Mouse (Mus musculus) bone marrow macrophage, adult 2 months (primary cell): ENCODE data around the gene Tarbp2. TPM values are rescaled to one million over a fixed set of nuclear protein-coding genes. Genes with fewer than 3 reads are reported as not detected.

Experiments
- H3K27ac ChIP-seq: 2 replicates; pipeline ENCODE4 v1.5.1; 2012; ENCODE audit warnings: low read depth, low read length; ENCODE audit not compliant: insufficient read depth
- H3K4me1 ChIP-seq: 2 replicates; pipeline ENCODE4 v1.6.1; 2012; ENCODE audit warnings: low read length; ENCODE audit not compliant: control insufficient read depth, insufficient read depth
- H3K4me3 ChIP-seq: 2 replicates; pipeline ENCODE4 v1.5.1; 2012; ENCODE audit warnings: mild to moderate bottlenecking, low read length, moderate library complexity; ENCODE audit not compliant: insufficient read depth
- CTCF ChIP-seq: IDR thresholded peaks from 2 replicates; pipeline ENCODE4 v1.5.1; 2012; ENCODE audit warnings: low read depth, mild to moderate bottlenecking, low read length, moderate library complexity
- POLR2A ChIP-seq: IDR thresholded peaks from 2 replicates; pipeline ENCODE4 v1.6.1; 2012; ENCODE audit warnings: mild to moderate bottlenecking, low read depth, low read length, borderline replicate concordance
- polyA plus RNA-seq: library from polyadenylated mRNA; stranded (reverse); fragments of >200 nt; gene quantifications from 2 replicates; pipeline ENCODE4 v1.2.4, GENCODE M21; 2012; ENCODE audit not compliant: missing spikeins, insufficient read depth, insufficient read length

Gene Tarbp2
- polyA plus RNA-seq, 1 experiment = 24.9 TPM

DNA sequence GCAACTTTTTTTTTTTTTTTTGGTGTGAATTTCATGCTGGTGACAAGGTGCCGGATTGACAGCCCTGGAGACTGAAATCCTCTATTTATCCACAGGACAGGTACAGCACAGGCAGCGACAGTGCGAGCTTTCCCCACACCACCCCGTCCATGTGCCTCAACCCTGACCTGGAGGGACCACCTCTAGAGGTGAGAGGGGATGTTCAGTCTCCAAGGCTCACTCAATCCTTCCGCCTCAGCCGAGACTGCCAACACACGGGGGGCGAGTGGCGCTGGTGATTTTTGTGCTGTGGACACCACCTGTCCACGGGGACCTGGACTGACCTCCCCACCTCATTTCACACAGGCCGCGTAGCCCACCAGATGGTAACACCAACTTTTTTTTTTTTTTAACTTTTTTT, 32.1 kb upstream of the Tarbp2 start:
- TF ChIP-seq CTCF = no peak
- H3K4me3 ChIP-seq = no peak overlapping the region
- no peak overlapping the region for H3K27ac ChIP-seq
- H3K4me1 ChIP-seq = no peaks in the 10 kb centered on the region

DNA sequence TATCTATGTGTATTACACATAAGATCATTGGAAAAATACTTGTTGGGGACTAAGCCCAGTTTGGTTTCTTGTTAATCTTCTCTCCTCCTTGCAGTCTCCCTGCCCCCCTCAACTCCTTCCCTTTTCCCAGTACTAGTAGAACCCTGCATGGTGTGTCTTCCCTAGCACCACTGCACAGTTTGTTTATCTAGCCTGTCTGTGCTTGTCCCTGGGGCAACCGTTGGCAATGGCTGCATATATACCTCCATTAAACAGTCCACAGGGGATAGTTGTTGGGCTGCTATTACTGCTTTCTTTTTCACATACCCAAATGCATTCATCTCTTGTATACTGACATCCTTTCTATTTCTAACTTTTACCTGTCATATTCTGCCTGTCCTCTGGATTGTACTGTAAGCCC, 30.3 kb upstream of the Tarbp2 start:
- Histone ChIP-seq H3K27ac (no peak overlapping the region), H3K4me1 (no peaks in the 10 kb centered on the region), H3K4me3 (no peak overlapping the region)
- TF ChIP-seq POLR2A (no peak), CTCF (no peak)

GRCm38 (mm10) chr15:102498322-102498721, 19.7 kb upstream of the Tarbp2 start:
- no peak overlapping the region for H3K27ac ChIP-seq
- TF ChIP-seq POLR2A (no peak), CTCF (no peak)
- H3K4me1 ChIP-seq = 0 out of 2 replicates have a peak, but pooled peaks cover 5% of the 10 kb centered on the region
- H3K4me3 ChIP-seq = no peak overlapping the region

- no peak overlapping the region for H3K27ac ChIP-seq
- H3K4me1 ChIP-seq = 0 out of 2 replicates have a peak, but pooled peaks cover 5% of the 10 kb centered on the region
- TF ChIP-seq POLR2A = no peak
- no peak for TF ChIP-seq CTCF
- H3K4me3 ChIP-seq = no peak overlapping the region
Measured at GRCm38 (mm10) chr15:102499370-102499769, 18.6 kb upstream of the Tarbp2 start.

GRCm38 (mm10) chr15:102499851-102500250, 18.1 kb upstream of the Tarbp2 start:
- Histone ChIP-seq H3K27ac (no peak overlapping the region), H3K4me3 (no peak overlapping the region), H3K4me1 (0 out of 2 replicates have a peak, but pooled peaks cover 5% of the 10 kb centered on the region)
- no peak for TF ChIP-seq CTCF
- no peak for TF ChIP-seq POLR2A

DNA sequence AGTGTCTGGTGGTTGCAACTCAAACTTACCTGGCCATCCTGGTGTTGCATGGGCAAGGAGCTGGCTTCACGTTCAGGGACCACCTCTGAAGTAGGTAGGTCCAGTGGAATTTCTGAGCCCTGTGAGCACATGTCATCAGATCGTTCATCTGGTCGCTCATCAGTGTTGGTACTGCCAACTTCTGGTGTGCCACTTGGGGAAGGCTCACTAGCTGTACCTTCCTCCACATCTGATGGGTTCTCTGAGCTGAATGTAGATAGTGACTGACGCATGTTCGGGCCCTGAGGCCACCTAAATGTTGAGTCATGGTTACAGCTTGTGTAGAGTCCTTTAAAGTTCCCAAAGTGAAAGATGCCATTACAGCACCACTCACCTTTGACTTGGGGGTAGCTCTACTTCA, 17.5 kb upstream of the Tarbp2 start:
- H3K4me1 ChIP-seq = peaks cover 7% of the 10 kb centered on the region
- no peak overlapping the region for H3K4me3 ChIP-seq
- H3K27ac ChIP-seq = no peak overlapping the region
- TF ChIP-seq POLR2A = no peak
- TF ChIP-seq CTCF = no peak

DNA sequence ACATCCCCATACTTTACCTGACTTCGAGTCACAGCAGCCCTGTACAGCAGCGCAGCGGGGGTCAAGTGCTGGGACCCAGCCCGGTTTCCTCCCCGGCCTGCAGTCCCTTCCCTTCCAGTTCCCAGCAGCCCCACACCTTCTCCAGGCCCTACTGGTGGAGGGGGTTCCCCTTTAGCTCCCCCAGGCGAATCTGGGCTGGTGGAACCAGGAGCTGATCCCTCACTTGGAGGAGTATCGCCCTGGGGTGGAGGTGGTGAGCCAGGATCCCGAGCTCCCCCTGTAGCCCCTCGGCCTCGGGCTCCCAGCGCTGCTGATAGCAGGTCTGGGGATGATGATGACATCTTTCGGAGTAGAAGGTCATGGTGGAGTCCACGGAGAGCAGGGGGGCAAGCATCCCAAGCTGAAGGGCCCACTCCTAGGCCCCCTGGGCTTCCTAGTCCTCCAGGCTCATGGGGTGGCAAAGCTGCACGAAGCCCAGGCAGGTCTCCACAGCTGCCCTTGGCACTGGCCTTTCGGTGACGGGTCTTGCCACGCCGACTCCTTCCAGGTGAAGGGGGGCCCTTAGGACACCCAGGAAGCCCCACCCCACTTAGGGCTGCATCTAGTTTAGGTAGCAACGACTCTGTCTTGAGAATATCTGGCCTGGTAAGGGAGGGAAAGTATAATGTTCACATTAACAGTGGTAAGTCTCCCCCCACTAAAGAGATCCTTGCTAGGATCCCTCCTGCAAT, 16.7 kb upstream of the Tarbp2 start:
- Histone ChIP-seq H3K4me3 (no peak overlapping the region), H3K4me1 (peaks cover 14% of the 10 kb centered on the region), H3K27ac (no peak overlapping the region)
- no peak for TF ChIP-seq CTCF
- TF ChIP-seq POLR2A = no peak

GRCm38 (mm10) chr15:102502254-102502840, 15.6 kb upstream of the Tarbp2 start:
- Histone ChIP-seq H3K4me1 (peaks cover 21% of the 10 kb centered on the region), H3K4me3 (no peak overlapping the region), H3K27ac (no peak overlapping the region)
- TF ChIP-seq CTCF (no peak), POLR2A (no peak)

DNA sequence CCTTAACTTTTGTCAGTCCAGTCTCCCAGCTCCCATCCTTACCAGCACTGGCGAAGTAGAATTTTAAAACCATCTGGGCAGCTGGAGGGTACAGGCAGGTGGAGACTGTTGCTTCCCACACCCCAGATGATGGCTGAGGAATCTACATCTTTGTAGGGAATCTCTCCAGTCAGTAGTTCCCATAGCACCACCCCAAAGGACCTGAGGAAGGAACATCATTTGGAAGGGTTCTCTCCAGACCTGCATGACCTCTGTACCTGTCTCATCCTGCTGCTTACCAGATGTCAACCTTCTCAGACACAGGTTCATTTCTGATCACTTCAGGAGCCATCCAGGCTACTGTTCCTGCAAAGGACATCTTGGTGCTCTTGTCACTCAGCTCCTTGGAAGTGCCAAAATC, 14.5 kb upstream of the Tarbp2 start, which contains the start of gene Gm10337:
Gene Gm10337, plus strand, starts transcription at position 276 of the 400 bp plus-strand sequence.
- TF ChIP-seq CTCF (no peak), POLR2A (no peak)
- Histone ChIP-seq H3K27ac (no peak within 1 kb of the TSS), H3K4me1 (peaks cover 30% of the 10 kb centered on the region), H3K4me3 (no peak within 1 kb of the TSS)

DNA sequence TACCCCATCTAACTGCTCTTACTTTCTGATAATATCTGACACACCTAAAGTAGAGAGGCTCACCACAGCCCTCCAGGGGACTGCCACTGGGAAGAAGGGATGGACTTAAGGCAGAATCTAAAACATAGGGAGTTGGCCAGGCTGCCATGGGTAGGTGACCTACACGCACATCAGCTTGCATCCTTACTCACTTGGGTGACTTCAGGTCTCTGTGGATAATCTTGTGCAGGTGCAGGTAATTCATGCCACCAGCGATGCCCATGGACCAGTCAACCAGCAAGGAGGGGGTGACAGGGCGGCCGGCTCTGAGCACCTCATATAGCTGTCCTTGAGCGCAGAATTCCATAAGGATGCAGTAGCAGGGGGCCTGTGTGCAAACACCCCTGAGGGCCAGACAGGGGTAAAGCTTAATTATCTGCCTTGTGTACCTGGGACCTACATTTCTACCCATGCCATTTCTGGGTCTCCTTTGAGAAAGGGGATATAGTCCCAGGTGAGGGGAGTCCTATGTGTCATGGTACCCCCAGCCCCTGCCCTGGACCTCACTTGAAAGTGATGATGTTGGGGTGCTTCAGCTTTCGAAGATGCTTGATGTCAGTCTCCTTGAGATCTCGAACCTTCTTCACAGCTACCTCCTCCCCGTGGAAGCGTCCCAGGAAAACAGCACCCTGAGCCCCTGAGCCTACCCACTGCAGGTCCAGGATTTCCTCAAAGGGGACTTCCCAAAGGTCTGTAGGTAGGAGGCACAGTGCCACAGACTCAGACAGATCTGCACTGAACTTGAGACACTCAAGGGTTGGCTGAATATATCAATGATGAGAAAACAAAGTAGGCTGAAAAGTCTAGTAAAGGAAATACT, 13.8 kb upstream of the Tarbp2 start:
- Histone ChIP-seq H3K4me1 (peaks cover 30% of the 10 kb centered on the region), H3K27ac (no peak overlapping the region), H3K4me3 (no peak overlapping the region)
- TF ChIP-seq CTCF (no peak), POLR2A (no peak)
